Mouse (Mus musculus) E14TG2a.4 (cell line): ENCODE measurements around the gene Timm29.

ENCODE experiments used
- CTCF ChIP-seq: conservative IDR thresholded peaks from 2 replicates; pipeline ENCODE4 v1.5.1; 2014; ENCODE audit warnings: low read length
- NANOG ChIP-seq: IDR thresholded peaks from 2 replicates; pipeline ENCODE4 v1.6.1; 2014; ENCODE audit warnings: borderline replicate concordance, low read length, mixed read lengths
- POU5F1 ChIP-seq: IDR thresholded peaks from 2 replicates; pipeline ENCODE4 v1.6.1; 2014; ENCODE audit warnings: low read length, borderline replicate concordance

GRCm38 (mm10) chr9:21551049-21551448 is 41.5 kb upstream of the Timm29 start:
- TF ChIP-seq CTCF, result no peak
- no peak for TF ChIP-seq POU5F1
- TF ChIP-seq NANOG, result no peak
